Mouse (Mus musculus) brain, embryonic 14.5 days (tissue): ENCODE data around the gene Rnf216.

Source experiments
- CTCF ChIP-seq: fragments of 200-500 bp; IDR thresholded peaks from 2 replicates; pipeline ENCODE4 v1.5.1; 2012; ENCODE audit warnings: inconsistent platforms, mild to moderate bottlenecking, moderate library complexity, borderline replicate concordance; ENCODE audit not compliant: insufficient read depth, insufficient read length; ENCODE audit errors: extremely low read depth
- POLR2A ChIP-seq: fragments of 200-500 bp; IDR thresholded peaks from 2 replicates; pipeline ENCODE4 v1.6.1; 2012; ENCODE audit warnings: mild to moderate bottlenecking, inconsistent platforms, borderline replicate concordance; ENCODE audit not compliant: poor library complexity, insufficient read depth, insufficient read length, severe bottlenecking; ENCODE audit errors: extremely low read depth

DNA sequence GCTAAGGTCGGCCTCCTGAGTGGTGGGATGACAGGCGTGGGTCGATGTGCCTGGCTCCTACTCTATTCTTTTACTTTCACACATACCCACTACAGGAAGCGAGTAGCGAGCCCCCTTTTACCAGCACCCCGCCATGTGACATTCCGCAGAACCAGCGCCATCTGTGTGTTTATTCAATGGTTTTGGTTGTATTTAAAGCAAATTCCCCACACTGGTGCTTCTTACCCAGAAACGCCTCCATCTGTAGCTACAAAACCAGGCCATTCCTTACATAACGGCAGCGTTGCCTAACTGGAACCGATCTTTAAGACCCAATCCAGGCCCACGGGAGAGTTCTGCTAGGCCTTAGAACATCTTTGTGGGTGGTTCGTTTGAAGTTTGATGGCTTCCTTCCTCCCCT lies 144.4 kb downstream of the Rnf216 start:
- TF ChIP-seq CTCF (no peak), POLR2A (no peak)
